Mouse (Mus musculus): ENCODE measurements around the gene Slco2b1. TPM values are rescaled to one million over a fixed set of nuclear protein-coding genes. Genes with fewer than 3 reads are reported as not detected.

Gene Slco2b1
- polyA plus RNA-seq, 1 experiment from 2014 or later, result 2.4 TPM

GRCm38 (mm10) chr7:99665731-99666452, 45.2 kb downstream of the Slco2b1 start:
- no peaks in the 10 kb centered on the region for H3K36me3 ChIP-seq (ENCODE audit: control insufficient read depth, insufficient read depth, low read length)
- no peak overlapping the region for H3K4me3 ChIP-seq (ENCODE audit: low read depth, low read length)
- no peaks in the 10 kb centered on the region for H3K4me1 ChIP-seq (replicated peaks; ENCODE audit: control insufficient read depth, insufficient read depth, low read length)
- peak; percentile 15 for DNase-seq (ENCODE audit: low spot score)
- H3K4me2 ChIP-seq (ENCODE audit: low read depth, low read length, severe bottlenecking), result no peak overlapping the region
- no peaks in the 10 kb centered on the region for H3K27me3 ChIP-seq (ENCODE audit: control insufficient read depth, insufficient read depth, low read length)
- ATAC-seq (replicated peaks; ENCODE audit: low FRiP score), result no peak
- H3K9me3 ChIP-seq (ENCODE audit: control insufficient read depth, low read length), result no peaks in the 10 kb centered on the region
- H3K9ac ChIP-seq (ENCODE audit: low read length), result no peak overlapping the region
- H3K27ac ChIP-seq (ENCODE audit: low read depth, low read length), result no peak overlapping the region
- WGBS, result 94% methylated on average over 10 of the region's 10 CpGs

GRCm38 (mm10) chr7:99664571-99665485, 46.3 kb downstream of the Slco2b1 start:
- Histone ChIP-seq H3K9me3 (ENCODE audit: control insufficient read depth, low read length) (no peaks in the 10 kb centered on the region), H3K4me1 (replicated peaks; ENCODE audit: control insufficient read depth, insufficient read depth, low read length) (no peaks in the 10 kb centered on the region), H3K27ac (ENCODE audit: low read depth, low read length) (no peak overlapping the region), H3K27me3 (ENCODE audit: control insufficient read depth, insufficient read depth, low read length) (no peaks in the 10 kb centered on the region), H3K4me3 (ENCODE audit: low read depth, low read length) (no peak overlapping the region), H3K9ac (ENCODE audit: low read length) (no peak overlapping the region), H3K36me3 (ENCODE audit: control insufficient read depth, insufficient read depth, low read length) (no peaks in the 10 kb centered on the region), H3K4me2 (ENCODE audit: low read depth, low read length, severe bottlenecking) (no peak overlapping the region)
- WGBS, result 65% methylated on average over 11 of the region's 11 CpGs
- ATAC-seq (replicated peaks; ENCODE audit: low FRiP score) (no peak), DNase-seq (ENCODE audit: low spot score) (no peak)

GRCm38 (mm10) chr7:99663507-99664220, 47.5 kb downstream of the Slco2b1 start:
- H3K36me3 ChIP-seq (ENCODE audit: control insufficient read depth, insufficient read depth, low read length), result no peaks in the 10 kb centered on the region
- peak; percentile 37 for DNase-seq (ENCODE audit: low spot score)
- no peaks in the 10 kb centered on the region for H3K4me1 ChIP-seq (replicated peaks; ENCODE audit: control insufficient read depth, insufficient read depth, low read length)
- no peaks in the 10 kb centered on the region for H3K27me3 ChIP-seq (ENCODE audit: control insufficient read depth, insufficient read depth, low read length)
- no peaks in the 10 kb centered on the region for H3K9me3 ChIP-seq (ENCODE audit: control insufficient read depth, low read length)
- no peak overlapping the region for H3K27ac ChIP-seq (ENCODE audit: low read depth, low read length)
- no peak for ATAC-seq (replicated peaks; ENCODE audit: low FRiP score)
- no peak overlapping the region for H3K4me2 ChIP-seq (ENCODE audit: low read depth, low read length, severe bottlenecking)
- WGBS, result 84% methylated on average over 9 of the region's 9 CpGs
- no peak overlapping the region for H3K4me3 ChIP-seq (ENCODE audit: low read depth, low read length)
- no peak overlapping the region for H3K9ac ChIP-seq (ENCODE audit: low read length)

GRCm38 (mm10) chr7:99662311-99662710, 48.8 kb downstream of the Slco2b1 start:
- Histone ChIP-seq H3K4me3 (ENCODE audit: low read depth, low read length) (no peak overlapping the region), H3K9ac (ENCODE audit: low read length) (no peak overlapping the region), H3K27me3 (ENCODE audit: control insufficient read depth, insufficient read depth, low read length) (no peaks in the 10 kb centered on the region), H3K9me3 (ENCODE audit: control insufficient read depth, low read length) (no peaks in the 10 kb centered on the region), H3K27ac (ENCODE audit: low read depth, low read length) (no peak overlapping the region), H3K36me3 (ENCODE audit: control insufficient read depth, insufficient read depth, low read length) (no peaks in the 10 kb centered on the region), H3K4me1 (replicated peaks; ENCODE audit: control insufficient read depth, insufficient read depth, low read length) (no peaks in the 10 kb centered on the region), H3K4me2 (ENCODE audit: low read depth, low read length, severe bottlenecking) (no peak overlapping the region)
- ATAC-seq (replicated peaks; ENCODE audit: low FRiP score) (no peak), DNase-seq (ENCODE audit: low spot score) (peak; percentile 45)
- 67% methylated on average over 2 of the region's 2 CpGs for WGBS

GRCm38 (mm10) chr7:99661571-99662230, 49.4 kb downstream of the Slco2b1 start:
- no peak overlapping the region for H3K4me2 ChIP-seq (ENCODE audit: low read depth, low read length, severe bottlenecking)
- DNase-seq (ENCODE audit: low spot score) (peak; percentile 34), ATAC-seq (replicated peaks; ENCODE audit: low FRiP score) (no peak)
- H3K4me3 ChIP-seq (ENCODE audit: low read depth, low read length), result no peak overlapping the region
- H3K27me3 ChIP-seq (ENCODE audit: control insufficient read depth, insufficient read depth, low read length), result no peaks in the 10 kb centered on the region
- 82% methylated on average over 14 of the region's 14 CpGs for WGBS
- H3K9me3 ChIP-seq (ENCODE audit: control insufficient read depth, low read length), result no peaks in the 10 kb centered on the region
- no peak overlapping the region for H3K27ac ChIP-seq (ENCODE audit: low read depth, low read length)
- no peak overlapping the region for H3K9ac ChIP-seq (ENCODE audit: low read length)
- no peaks in the 10 kb centered on the region for H3K4me1 ChIP-seq (replicated peaks; ENCODE audit: control insufficient read depth, insufficient read depth, low read length)
- no peaks in the 10 kb centered on the region for H3K36me3 ChIP-seq (ENCODE audit: control insufficient read depth, insufficient read depth, low read length)

GRCm38 (mm10) chr7:99661071-99661470, 50.1 kb downstream of the Slco2b1 start:
- no peak for ATAC-seq (replicated peaks; ENCODE audit: low FRiP score)
- no peaks in the 10 kb centered on the region for H3K27me3 ChIP-seq (ENCODE audit: control insufficient read depth, insufficient read depth, low read length)
- H3K4me3 ChIP-seq (ENCODE audit: low read depth, low read length), result no peak overlapping the region
- no peak overlapping the region for H3K27ac ChIP-seq (ENCODE audit: low read depth, low read length)
- no peak overlapping the region for H3K9ac ChIP-seq (ENCODE audit: low read length)
- DNase-seq (ENCODE audit: low spot score), result peak; percentile 34
- H3K4me2 ChIP-seq (ENCODE audit: low read depth, low read length, severe bottlenecking), result no peak overlapping the region
- H3K4me1 ChIP-seq (replicated peaks; ENCODE audit: control insufficient read depth, insufficient read depth, low read length), result no peaks in the 10 kb centered on the region
- WGBS, result 90% methylated on average over 9 of the region's 9 CpGs
- no peaks in the 10 kb centered on the region for H3K9me3 ChIP-seq (ENCODE audit: control insufficient read depth, low read length)
- H3K36me3 ChIP-seq (ENCODE audit: control insufficient read depth, insufficient read depth, low read length), result no peaks in the 10 kb centered on the region

- ATAC-seq (replicated peaks; ENCODE audit: low FRiP score) (no peak), DNase-seq (ENCODE audit: low spot score) (peak; percentile 86)
- Histone ChIP-seq H3K4me1 (replicated peaks; ENCODE audit: control insufficient read depth, insufficient read depth, low read length) (no peaks in the 10 kb centered on the region), H3K4me2 (ENCODE audit: low read depth, low read length, severe bottlenecking) (no peak overlapping the region), H3K27ac (ENCODE audit: low read depth, low read length) (no peak overlapping the region), H3K4me3 (ENCODE audit: low read depth, low read length) (no peak overlapping the region), H3K27me3 (ENCODE audit: control insufficient read depth, insufficient read depth, low read length) (no peaks in the 10 kb centered on the region), H3K9ac (ENCODE audit: low read length) (no peak overlapping the region), H3K9me3 (ENCODE audit: control insufficient read depth, low read length) (no peaks in the 10 kb centered on the region), H3K36me3 (ENCODE audit: control insufficient read depth, insufficient read depth, low read length) (no peaks in the 10 kb centered on the region; the same call in 1 of the 2 replicates)
- WGBS, result 45% methylated on average over 12 of the region's 12 CpGs
Observed at GRCm38 (mm10) chr7:99659379-99660029, 51.6 kb downstream of the Slco2b1 start.

- Histone ChIP-seq H3K27me3 (ENCODE audit: control insufficient read depth, insufficient read depth, low read length) (no peaks in the 10 kb centered on the region), H3K4me1 (replicated peaks; ENCODE audit: control insufficient read depth, insufficient read depth, low read length) (no peaks in the 10 kb centered on the region), H3K4me3 (ENCODE audit: low read depth, low read length) (no peak overlapping the region), H3K36me3 (ENCODE audit: control insufficient read depth, insufficient read depth, low read length) (no peaks in the 10 kb centered on the region; the same call in 1 of the 2 replicates), H3K4me2 (ENCODE audit: low read depth, low read length, severe bottlenecking) (no peak overlapping the region), H3K27ac (ENCODE audit: low read depth, low read length) (no peak overlapping the region), H3K9me3 (ENCODE audit: control insufficient read depth, low read length) (no peaks in the 10 kb centered on the region), H3K9ac (ENCODE audit: low read length) (no peak overlapping the region)
- no peak for DNase-seq (ENCODE audit: low spot score)
- no peak for ATAC-seq (replicated peaks; ENCODE audit: low FRiP score)
- WGBS, result 85% methylated on average over 11 of the region's 11 CpGs
Observed at GRCm38 (mm10) chr7:99654244-99654643, 56.9 kb downstream of the Slco2b1 start.

Data from forebrain, embryonic 11.5 days (tissue).